Mouse (Mus musculus) adrenal gland, postnatal 25 days (tissue): ENCODE data around the gene Rnf212b. TPM values are rescaled to one million over a fixed set of nuclear protein-coding genes. Genes with fewer than 3 reads are reported as not detected.
"Not testable (repeated sequence)": the region's sequence is repeated elsewhere in the genome, so short reads cannot be mapped to it uniquely, and the experiment has no call there.

Experiments
- DNase-seq: peaks from one replicate; pipeline ENCODE4 v3.0.0; 2021; ENCODE audit warnings: mixed read lengths
- long read RNA-seq: library from polyadenylated mRNA; stranded (forward); transcript quantifications from one replicate; pipeline ENCODE4 v2.0.0, GENCODE M21; 2021
- total RNA-seq: library from RNA; stranded (reverse); gene quantifications from 2 replicates; pipeline ENCODE4 v1.2.3, GENCODE M21; 2021

The Rnf212b gene
- total RNA-seq, result 1.2 TPM in 1 of 2 replicates, not detected in the other
- long read RNA-seq, result 0 reads

GRCm38 (mm10) chr14:54813991-54814390, at the start of gene Rnf212b:
Gene Rnf212b (plus strand): TSS chr14:54814141.
- DNase-seq, result no peak

GRCm38 (mm10) chr14:54766937-54767336, 47.0 kb upstream of the Rnf212b start:
- DNase-seq, result not testable (repeated sequence)

- DNase-seq, result no peak
Observed at GRCm38 (mm10) chr14:54768314-54769067, 45.5 kb upstream of the Rnf212b start.

- DNase-seq, result no peak
Observed at GRCm38 (mm10) chr14:54769068-54769425, 44.9 kb upstream of the Rnf212b start.

- no peak for DNase-seq
Observed at GRCm38 (mm10) chr14:54770373-54770772, 43.6 kb upstream of the Rnf212b start.

- no peak for DNase-seq
Observed at GRCm38 (mm10) chr14:54772333-54772856, 41.5 kb upstream of the Rnf212b start.

- no peak for DNase-seq
Observed at GRCm38 (mm10) chr14:54775534-54776041, 38.4 kb upstream of the Rnf212b start.

GRCm38 (mm10) chr14:54776768-54777167, 37.2 kb upstream of the Rnf212b start:
- no peak for DNase-seq

GRCm38 (mm10) chr14:54777893-54778292, 36.0 kb upstream of the Rnf212b start:
- DNase-seq, result no peak

- no peak for DNase-seq
Observed at GRCm38 (mm10) chr14:54780084-54780483, 33.9 kb upstream of the Rnf212b start.

GRCm38 (mm10) chr14:54780836-54781609, 32.9 kb upstream of the Rnf212b start:
- DNase-seq, result peak; percentile 70

GRCm38 (mm10) chr14:54781610-54782365, 32.2 kb upstream of the Rnf212b start, which contains the start of gene Slc7a8:
Gene Slc7a8 (minus strand): TSS chr14:54781946.
- peak; percentile 67 for DNase-seq

GRCm38 (mm10) chr14:54782971-54783370, 31.0 kb upstream of the Rnf212b start:
- DNase-seq, result no peak

- DNase-seq, result peak; percentile 78
Observed at GRCm38 (mm10) chr14:54785898-54786297, 28.0 kb upstream of the Rnf212b start.

- peak; percentile 49 for DNase-seq
Observed at GRCm38 (mm10) chr14:54786489-54786888, 27.5 kb upstream of the Rnf212b start.

GRCm38 (mm10) chr14:54787226-54787625, 26.7 kb upstream of the Rnf212b start:
- DNase-seq, result no peak

GRCm38 (mm10) chr14:54788231-54788630, 25.7 kb upstream of the Rnf212b start:
- DNase-seq, result no peak

- DNase-seq, result no peak
Observed at GRCm38 (mm10) chr14:54792166-54792565, 21.8 kb upstream of the Rnf212b start.

GRCm38 (mm10) chr14:54793351-54793750, 20.6 kb upstream of the Rnf212b start:
- DNase-seq, result no peak

- DNase-seq, result no peak
Observed at GRCm38 (mm10) chr14:54793894-54794830, 19.8 kb upstream of the Rnf212b start.

GRCm38 (mm10) chr14:54795901-54796300, 18.0 kb upstream of the Rnf212b start:
- DNase-seq, result no peak
